Mouse (Mus musculus) MEL (cell line): ENCODE data around the gene Gm9918.

Source experiments
- KAT2A ChIP-seq: conservative IDR thresholded peaks from 2 replicates; pipeline ENCODE4 v1.6.1; 2012; ENCODE audit warnings: low read depth, low read length, improper control_type of control experiment, inconsistent platforms
- MYB ChIP-seq: IDR thresholded peaks from 2 replicates; pipeline ENCODE4 v1.6.1; 2011; ENCODE audit warnings: mild to moderate bottlenecking, low read depth, low read length, improper control_type of control experiment

- TF ChIP-seq KAT2A: no peak
- TF ChIP-seq MYB: no peak
Observed at GRCm38 (mm10) chr15:102240607-102241006, 29.8 kb upstream of the Gm9918 start.
